Mouse (Mus musculus) activated CD4-positive, CD25-positive, alpha-beta regulatory T cell, adult 4 months (primary cell): ENCODE measurements at regions not wholly inside any gene's neighbourhood (a gene's known extent, or its start where the extent isn't known, plus 50 kb on each side); places are given as distances from the start of the nearest gene placed in this dataset.
A peak's percentile ranks its signal among the peaks of the same experiment; 100 is the strongest.
"Not testable (repeated sequence)": the region's sequence is repeated elsewhere in the genome, so short reads cannot be mapped to it uniquely, and the experiment has no call there.

ENCODE experiments used
- ATAC-seq: one replicate; pipeline ENCODE4 v1.8.0; 2017

GRCm38 (mm10) chr7:73608070-73608803, 66.6 kb upstream of the Chd2 start:
- ATAC-seq = no peak

GRCm38 (mm10) chr7:73607450-73608005, 65.9 kb upstream of the Chd2 start:
- ATAC-seq = no peak

- ATAC-seq = peak; percentile 85
These were observed 65.2 kb upstream of the Chd2 start for GRCm38 (mm10) chr7:73606677-73607449.

- no peak for ATAC-seq
These were observed 63.0 kb upstream of the Chd2 start for GRCm38 (mm10) chr7:73604597-73604996.

GRCm38 (mm10) chr7:73602815-73603551, 61.4 kb upstream of the Chd2 start:
- no peak for ATAC-seq

- ATAC-seq = no peak
These were observed 59.7 kb upstream of the Chd2 start for GRCm38 (mm10) chr7:73601336-73601735.

GRCm38 (mm10) chr7:73600776-73601175, 59.1 kb upstream of the Chd2 start:
- no peak for ATAC-seq

- ATAC-seq = not testable (repeated sequence)
These were observed 58.4 kb upstream of the Chd2 start for GRCm38 (mm10) chr7:73600003-73600385.

GRCm38 (mm10) chr7:73599354-73600002, 57.8 kb upstream of the Chd2 start:
- no peak for ATAC-seq

GRCm38 (mm10) chr7:73597968-73598367, 56.3 kb upstream of the Chd2 start:
- ATAC-seq = peak; percentile 5

- peak; percentile 20 for ATAC-seq
These were observed 55.5 kb upstream of the Chd2 start for GRCm38 (mm10) chr7:73596866-73597840.

GRCm38 (mm10) chr7:73596415-73596814, 54.8 kb upstream of the Chd2 start:
- no peak for ATAC-seq

- no peak for ATAC-seq
These were observed 54.2 kb upstream of the Chd2 start for GRCm38 (mm10) chr7:73595860-73596259.

- ATAC-seq = peak; percentile 91
These were observed 53.7 kb upstream of the Chd2 start for GRCm38 (mm10) chr7:73595140-73595825.

- no peak for ATAC-seq
These were observed 53.0 kb upstream of the Chd2 start for GRCm38 (mm10) chr7:73594492-73595139.

GRCm38 (mm10) chr7:73593645-73594385, 52.2 kb upstream of the Chd2 start:
- no peak for ATAC-seq

- no peak for ATAC-seq
These were observed 51.2 kb upstream of the Chd2 start for GRCm38 (mm10) chr7:73592857-73593256.
